Mouse (Mus musculus): ENCODE data around the gene Proca1. TPM values are rescaled to one million over a fixed set of nuclear protein-coding genes. Genes with fewer than 3 reads are reported as not detected.

The Proca1 gene
- polyA plus RNA-seq, 1 experiment from 2014 or later = 0.31 TPM

GRCm38 (mm10) chr11:78176905-78177331, 16.3 kb upstream of the Proca1 start:
- peak overlapping the region; percentile 92 for H3K4me2 ChIP-seq
- H3K36me3 ChIP-seq = peaks cover 42% of the 10 kb centered on the region
- H3K4me3 ChIP-seq = peak overlapping the region; percentile 94
- peak overlapping the region; percentile 100 for H3K27ac ChIP-seq
- peaks cover 66% of the 10 kb centered on the region for H3K4me1 ChIP-seq
- H3K9ac ChIP-seq = peak overlapping the region; percentile 97
- no peaks in the 10 kb centered on the region for H3K9me3 ChIP-seq (replicated peaks)
- ATAC-seq = no peak
- no peaks in the 10 kb centered on the region for H3K27me3 ChIP-seq (replicated peaks)
- WGBS (ENCODE audit: insufficient replicate concordance) = under 1% methylated on average over 23 of the region's 23 CpGs

GRCm38 (mm10) chr11:78177437-78177836, 15.8 kb upstream of the Proca1 start:
- H3K9ac ChIP-seq = peak overlapping the region; percentile 97
- peaks cover 42% of the 10 kb centered on the region for H3K36me3 ChIP-seq
- peaks cover 66% of the 10 kb centered on the region for H3K4me1 ChIP-seq
- peak overlapping the region; percentile 94 for H3K4me3 ChIP-seq
- under 1% methylated on average over 10 of the region's 10 CpGs for WGBS (ENCODE audit: insufficient replicate concordance)
- no peaks in the 10 kb centered on the region for H3K27me3 ChIP-seq (replicated peaks)
- ATAC-seq = peak; percentile 14
- no peaks in the 10 kb centered on the region for H3K9me3 ChIP-seq (replicated peaks)
- peak overlapping the region; percentile 92 for H3K4me2 ChIP-seq
- H3K27ac ChIP-seq = peak overlapping the region; percentile 100

DNA sequence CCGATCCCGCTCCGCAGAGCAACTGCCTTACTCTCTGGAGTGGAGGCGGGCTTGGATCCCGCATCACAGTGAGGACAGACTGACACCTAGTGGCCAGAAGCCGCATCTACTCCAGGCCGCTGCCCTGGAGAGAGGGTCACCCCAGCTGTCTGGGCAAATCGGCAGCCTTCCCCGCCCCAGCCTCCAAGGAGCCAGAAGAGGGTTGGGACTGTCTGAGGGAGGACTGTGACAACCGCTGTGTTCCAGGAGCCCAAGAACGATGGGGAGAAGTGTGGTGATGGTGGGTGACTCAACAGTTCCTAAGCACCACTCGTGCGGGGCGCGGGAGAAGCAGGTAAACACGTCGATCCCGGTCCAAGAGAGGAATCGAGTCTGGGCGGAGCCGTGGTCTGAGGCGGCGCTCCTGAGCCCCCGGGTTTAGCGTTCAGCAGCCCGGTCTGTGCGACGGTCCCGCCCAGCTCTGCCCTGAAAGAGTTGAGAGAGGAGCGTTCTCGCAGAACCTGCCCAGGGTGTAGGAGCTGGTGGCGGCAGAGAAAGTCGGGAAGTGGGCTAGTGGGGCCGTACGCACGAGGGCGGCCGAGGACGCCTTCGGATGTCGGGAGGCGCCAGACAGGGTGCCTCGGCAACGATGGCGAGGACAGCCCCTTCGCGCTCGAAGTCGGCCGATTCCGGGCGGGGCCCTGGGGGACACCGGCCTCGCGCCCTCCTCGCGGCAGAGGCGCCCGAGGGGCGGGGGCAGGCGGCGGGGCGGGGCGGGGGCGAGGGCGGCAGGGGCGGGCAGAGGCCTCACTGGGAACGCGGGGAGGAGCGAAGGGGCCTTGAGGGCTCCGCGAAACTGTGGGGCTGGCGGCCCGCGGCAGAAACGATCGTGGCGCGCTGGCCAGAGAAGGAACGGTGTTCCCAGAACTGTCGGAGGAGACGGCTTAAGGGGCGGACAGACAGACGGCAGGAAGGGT, 15.0 kb upstream of the Proca1 start:
- peaks cover 59% of the 10 kb centered on the region for H3K4me1 ChIP-seq

DNA sequence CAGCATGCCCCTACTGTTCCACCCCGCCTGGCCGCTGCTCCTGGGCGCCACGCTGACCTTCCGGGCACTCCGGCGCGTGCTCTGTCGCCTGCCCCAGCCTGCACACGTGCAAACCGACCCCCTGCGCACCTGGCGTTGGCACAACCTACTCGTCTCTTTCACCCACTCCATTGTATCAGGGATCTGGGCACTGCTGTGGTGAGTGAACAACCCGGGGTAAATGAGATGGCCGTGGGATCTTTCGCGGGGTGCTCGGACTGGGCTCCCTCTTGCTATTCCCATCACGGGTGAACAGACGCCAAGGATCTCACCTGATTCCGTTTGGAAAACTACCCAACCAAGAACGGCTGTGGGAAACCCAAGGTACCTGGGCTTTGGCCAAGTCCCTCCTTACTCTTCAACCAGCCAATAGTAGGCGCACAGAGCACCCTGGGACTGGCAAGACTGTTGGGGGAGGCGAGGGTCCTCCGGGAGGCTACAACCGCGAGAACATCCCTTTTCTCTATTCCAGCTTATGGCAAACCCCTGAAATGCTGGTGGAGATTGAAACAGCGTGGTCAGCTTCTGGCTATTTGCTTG, 14.2 kb upstream of the Proca1 start:
- WGBS (ENCODE audit: insufficient replicate concordance) = 1% methylated on average over 29 of the region's 29 CpGs
- ATAC-seq = peak; percentile 11
- peak overlapping the region; percentile 97 for H3K9ac ChIP-seq
- peak overlapping the region; percentile 94 for H3K4me3 ChIP-seq
- peak overlapping the region; percentile 100 for H3K27ac ChIP-seq
- no peaks in the 10 kb centered on the region for H3K27me3 ChIP-seq (replicated peaks)
- peaks cover 60% of the 10 kb centered on the region for H3K4me1 ChIP-seq
- H3K9me3 ChIP-seq (replicated peaks) = no peaks in the 10 kb centered on the region
- peaks cover 38% of the 10 kb centered on the region for H3K36me3 ChIP-seq
- H3K4me2 ChIP-seq = peak overlapping the region; percentile 92

More for the DNA sequence above, 15.0 kb upstream of the Proca1 start:
- no peaks in the 10 kb centered on the region for H3K27me3 ChIP-seq (replicated peaks)
- peak overlapping the region; percentile 94 for H3K4me3 ChIP-seq
- H3K27ac ChIP-seq = peak overlapping the region; percentile 100
- peak; percentile 79 for ATAC-seq
- H3K4me2 ChIP-seq = peak overlapping the region; percentile 92
- no peaks in the 10 kb centered on the region for H3K9me3 ChIP-seq (replicated peaks)
- peaks cover 38% of the 10 kb centered on the region for H3K36me3 ChIP-seq
- H3K9ac ChIP-seq = peak overlapping the region; percentile 97
- WGBS (ENCODE audit: insufficient replicate concordance) = 2% methylated on average over 78 of the region's 84 CpGs

DNA sequence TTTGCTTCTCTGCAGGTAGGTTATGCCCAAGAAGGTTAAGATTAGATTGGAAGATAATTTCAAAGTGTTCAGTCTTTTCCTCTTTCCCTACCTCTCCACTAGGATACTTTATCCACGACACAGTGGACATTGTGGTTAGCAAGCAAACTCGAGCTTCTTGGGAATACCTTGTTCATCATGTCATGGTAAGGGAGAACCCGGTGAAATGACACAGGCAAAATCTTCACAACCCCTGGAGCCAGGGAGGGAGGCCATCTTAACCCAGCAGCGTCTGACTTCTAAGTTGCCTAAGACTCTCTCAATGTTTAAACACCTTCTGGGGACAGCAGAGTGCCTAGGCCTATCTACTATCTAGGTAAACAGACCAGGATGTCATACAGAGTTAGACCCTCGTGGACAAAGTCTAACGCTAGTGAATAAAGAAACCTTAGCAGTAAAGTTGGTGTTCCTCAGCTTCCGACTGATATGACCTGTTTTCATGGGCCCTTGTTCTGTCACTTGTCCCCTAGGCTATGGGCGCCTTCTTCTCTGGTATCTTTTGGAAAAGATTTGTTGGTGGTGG, 13.7 kb upstream of the Proca1 start:
- H3K9ac ChIP-seq = peak overlapping the region; percentile 97
- 8% methylated on average over 8 of the region's 8 CpGs for WGBS (ENCODE audit: insufficient replicate concordance)

DNA sequence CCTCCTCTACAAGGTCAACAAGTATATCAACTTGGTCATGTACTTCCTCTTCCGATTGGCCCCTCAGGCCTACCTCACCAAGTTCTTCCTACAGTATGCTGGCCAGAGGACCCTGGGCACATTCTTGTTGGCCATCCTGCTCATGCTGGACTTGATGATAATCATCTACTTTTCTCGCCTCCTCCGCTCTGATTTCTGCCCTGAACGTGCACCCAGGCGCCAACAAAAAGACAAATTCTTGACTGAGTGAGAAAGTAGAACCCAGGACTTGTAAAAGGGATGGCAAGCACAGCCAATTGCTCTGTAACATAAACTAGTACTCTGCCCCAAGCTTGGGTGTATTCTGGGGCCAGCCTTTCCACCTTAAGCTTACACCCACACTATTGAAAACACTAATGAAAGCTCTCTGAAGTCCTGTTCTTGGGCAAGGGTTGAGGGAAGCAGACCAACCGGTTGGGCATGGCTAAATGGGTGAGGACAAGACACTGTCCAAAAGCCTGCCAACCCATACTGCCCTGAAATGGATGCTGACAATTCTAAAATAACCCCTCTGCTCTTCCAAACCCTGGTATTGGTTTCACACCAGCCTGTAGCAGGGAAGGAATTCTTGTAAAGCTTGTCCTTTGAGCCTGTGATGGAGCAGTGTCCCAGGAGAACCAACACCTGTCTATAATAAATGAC, 13.0 kb upstream of the Proca1 start:
- Histone ChIP-seq H3K4me1 (peaks cover 55% of the 10 kb centered on the region), H3K4me2 (peak overlapping the region; percentile 92), H3K4me3 (peak overlapping the region; percentile 94), H3K27ac (peak overlapping the region; percentile 100), H3K27me3 (replicated peaks) (no peaks in the 10 kb centered on the region), H3K9me3 (replicated peaks) (no peaks in the 10 kb centered on the region), H3K36me3 (peaks cover 38% of the 10 kb centered on the region), H3K9ac (peak overlapping the region; percentile 97)
- no peak for ATAC-seq
- WGBS (ENCODE audit: insufficient replicate concordance) = 31% methylated on average over 6 of the region's 6 CpGs

More for the DNA sequence above, 13.7 kb upstream of the Proca1 start:
- peak overlapping the region; percentile 94 for H3K4me3 ChIP-seq
- H3K4me1 ChIP-seq = peaks cover 60% of the 10 kb centered on the region
- H3K27ac ChIP-seq = peak overlapping the region; percentile 100
- no peak for ATAC-seq
- peaks cover 38% of the 10 kb centered on the region for H3K36me3 ChIP-seq
- peak overlapping the region; percentile 92 for H3K4me2 ChIP-seq
- H3K27me3 ChIP-seq (replicated peaks) = no peaks in the 10 kb centered on the region
- H3K9me3 ChIP-seq (replicated peaks) = no peaks in the 10 kb centered on the region

DNA sequence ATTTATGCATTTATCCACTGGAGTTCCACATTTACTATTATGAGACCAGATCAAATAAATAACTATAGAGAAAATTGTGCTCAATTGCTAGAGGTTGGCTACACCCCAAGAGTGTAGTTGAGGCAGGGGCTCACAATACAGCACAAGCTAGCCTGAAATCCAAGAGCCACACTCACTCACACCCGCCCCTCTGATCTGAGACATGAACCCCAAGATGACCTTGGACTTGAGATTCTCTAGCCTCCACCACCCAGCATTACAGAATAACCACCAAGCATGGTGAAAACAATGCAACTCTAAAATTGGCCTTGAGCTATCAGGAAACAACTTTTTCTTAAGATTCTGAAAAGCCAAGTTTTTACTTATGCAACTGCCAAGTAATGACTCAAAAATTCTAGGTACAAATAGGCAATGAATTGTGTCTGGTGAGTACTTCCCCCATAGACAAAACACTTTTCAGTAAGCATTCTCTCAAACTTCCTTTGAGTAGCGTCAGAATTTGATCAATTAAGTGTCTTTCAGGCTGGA, 11.3 kb upstream of the Proca1 start:
- Histone ChIP-seq H3K4me3 (peak overlapping the region; percentile 94), H3K36me3 (peaks cover 38% of the 10 kb centered on the region), H3K27me3 (replicated peaks) (peaks cover 17% of the 10 kb centered on the region), H3K9ac (peak overlapping the region; percentile 95), H3K4me1 (peaks cover 47% of the 10 kb centered on the region), H3K9me3 (replicated peaks) (no peaks in the 10 kb centered on the region), H3K27ac (peak overlapping the region; percentile 100), H3K4me2 (peak overlapping the region; percentile 92)
- no peak for ATAC-seq
- 26% methylated on average over 2 of the region's 2 CpGs for WGBS (ENCODE audit: insufficient replicate concordance)

GRCm38 (mm10) chr11:78182450-78182849, 10.7 kb upstream of the Proca1 start:
- Histone ChIP-seq H3K27me3 (replicated peaks) (peaks cover 22% of the 10 kb centered on the region), H3K9me3 (replicated peaks) (no peaks in the 10 kb centered on the region), H3K36me3 (peaks cover 38% of the 10 kb centered on the region), H3K4me2 (peak overlapping the region; percentile 92), H3K4me1 (peaks cover 47% of the 10 kb centered on the region), H3K27ac (peak overlapping the region; percentile 100), H3K4me3 (peak overlapping the region; percentile 94), H3K9ac (peak overlapping the region; percentile 95)
- ATAC-seq = no peak
- WGBS (ENCODE audit: insufficient replicate concordance) = under 1% methylated on average over 7 of the region's 7 CpGs

DNA sequence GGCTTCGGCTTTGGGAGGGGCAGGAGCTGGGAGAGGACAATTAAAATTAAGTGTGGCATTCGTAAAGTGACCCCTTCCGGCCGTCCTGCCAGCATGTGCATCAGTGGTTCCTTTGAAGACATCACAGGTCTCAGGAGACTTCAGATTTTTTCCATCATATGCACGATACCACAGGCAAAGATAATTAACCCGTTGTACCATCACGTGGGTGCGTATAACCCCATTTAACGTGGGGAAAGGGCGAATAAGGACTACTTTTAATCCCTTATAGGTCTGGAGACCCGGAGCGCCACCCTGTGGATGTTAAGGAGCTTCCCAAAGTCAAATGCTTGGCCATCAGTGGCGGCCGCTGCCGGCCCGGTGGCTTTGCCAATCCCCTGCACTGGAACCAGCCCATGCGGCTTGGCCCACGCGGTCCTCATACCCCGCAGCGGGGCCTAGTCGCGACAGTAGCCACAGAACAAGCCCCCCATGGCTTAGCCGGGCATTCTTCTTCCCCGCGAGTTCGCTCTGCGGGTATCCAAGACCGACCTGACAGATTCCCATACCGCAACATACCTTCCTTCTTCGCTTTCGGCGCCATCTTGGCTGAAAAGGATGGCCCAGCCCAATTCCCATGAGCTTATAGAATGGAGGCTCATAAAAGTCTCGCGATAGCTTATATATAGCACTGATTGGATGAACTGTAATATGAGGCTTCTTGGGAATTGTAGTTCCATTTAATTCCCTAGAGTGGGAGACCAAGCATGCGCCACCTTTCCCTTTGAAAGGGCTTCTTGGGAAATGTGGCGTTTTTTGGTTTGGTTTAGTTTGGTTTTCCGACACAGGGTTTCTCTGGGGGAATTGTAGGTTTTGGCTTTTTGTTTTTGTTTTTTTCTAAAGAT, 10.0 kb upstream of the Proca1 start, which contains the start of gene Rpl23a:
Gene Rpl23a (minus strand): TSS at position 624 of the 884 bp plus-strand sequence.
- peak; percentile 73 for ATAC-seq
- WGBS (ENCODE audit: insufficient replicate concordance) = under 1% methylated on average over 38 of the region's 38 CpGs
- H3K27ac ChIP-seq = peak within 1 kb of the TSS; percentile 100
- peak within 1 kb of the TSS; percentile 94 for H3K4me3 ChIP-seq
- H3K4me1 ChIP-seq = peaks cover 47% of the 10 kb centered on the region
- H3K27me3 ChIP-seq (replicated peaks) = peaks cover 30% of the 10 kb centered on the region
- H3K4me2 ChIP-seq = peak within 1 kb of the TSS; percentile 92
- H3K9me3 ChIP-seq (replicated peaks) = no peaks in the 10 kb centered on the region
- H3K9ac ChIP-seq = peak within 1 kb of the TSS; percentile 95
- peaks cover 38% of the 10 kb centered on the region for H3K36me3 ChIP-seq

DNA sequence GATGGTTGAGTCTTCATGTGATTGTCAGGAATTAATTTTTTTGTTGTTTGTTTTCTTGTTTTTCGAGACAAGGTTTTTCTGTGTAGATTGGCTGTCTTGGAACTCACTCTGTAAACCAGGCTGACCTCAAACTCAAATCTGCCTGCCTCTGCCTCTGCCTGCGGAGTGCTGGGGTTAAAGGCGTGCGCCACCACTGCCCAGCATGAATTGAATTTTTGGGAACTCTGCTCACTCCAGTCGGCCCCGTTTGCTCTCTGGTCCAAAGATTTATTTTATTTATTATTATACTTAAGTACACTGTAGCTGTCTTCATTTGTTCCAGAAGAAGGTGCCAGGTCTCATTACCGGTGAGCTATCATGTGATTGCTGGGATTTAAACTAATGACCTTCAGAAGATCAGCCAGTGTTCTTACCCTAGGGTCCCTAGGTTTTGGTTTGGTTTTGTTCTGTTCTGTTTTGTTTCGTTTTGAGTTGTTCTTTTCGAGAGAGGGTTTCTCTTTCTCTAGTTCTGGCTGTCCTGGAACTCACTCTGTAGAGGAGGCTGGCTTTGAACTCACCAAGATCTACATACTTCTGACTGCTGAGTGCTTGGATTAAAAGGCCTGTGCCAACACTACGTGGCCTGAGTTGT, 9.2 kb upstream of the Proca1 start:
- Histone ChIP-seq H3K27ac (no peak overlapping the region), H3K9me3 (replicated peaks) (no peaks in the 10 kb centered on the region), H3K4me1 (peaks cover 54% of the 10 kb centered on the region), H3K27me3 (replicated peaks) (peaks cover 38% of the 10 kb centered on the region), H3K4me3 (peak overlapping the region; percentile 94), H3K9ac (peak overlapping the region; percentile 61), H3K4me2 (peak overlapping the region; percentile 92), H3K36me3 (peaks cover 36% of the 10 kb centered on the region)
- 35% methylated on average over 10 of the region's 10 CpGs for WGBS (ENCODE audit: insufficient replicate concordance)
- ATAC-seq = no peak

All from liver, embryonic 12.5 days (tissue).